Mouse (Mus musculus): ENCODE results near the gene Rasgrf1. TPM values are rescaled to one million over a fixed set of nuclear protein-coding genes. Genes with fewer than 3 reads are reported as not detected.

Gene Rasgrf1
- polyA plus RNA-seq, 1 experiment from 2014 or later, result 22.3 TPM

- Histone ChIP-seq H3K4me1 (ENCODE audit: control insufficient read depth, insufficient read depth, low read length) (no peaks in the 10 kb centered on the region), H3K9me3 (ENCODE audit: control insufficient read depth, low read length) (no peaks in the 10 kb centered on the region), H3K4me3 (ENCODE audit: low read depth, low read length) (no peak overlapping the region), H3K27ac (ENCODE audit: low read depth, low read length) (no peak overlapping the region), H3K27me3 (ENCODE audit: control insufficient read depth, insufficient read depth, low read length) (no peaks in the 10 kb centered on the region), H3K9ac (replicated peaks; ENCODE audit: low read depth, low read length) (no peak overlapping the region), H3K36me3 (ENCODE audit: control insufficient read depth, insufficient read depth, low read length) (no peaks in the 10 kb centered on the region), H3K4me2 (ENCODE audit: low read depth, low read length) (no peak overlapping the region)
- no peak for ATAC-seq (ENCODE audit: low read depth)
- 91% methylated on average over 3 of the region's 3 CpGs for WGBS
Observed at GRCm38 (mm10) chr9:89988053-89988452, 78.3 kb downstream of the Rasgrf1 start.

- 91% methylated on average over 10 of the region's 10 CpGs for WGBS
- H3K4me3 ChIP-seq (ENCODE audit: low read depth, low read length), result no peak overlapping the region
- no peaks in the 10 kb centered on the region for H3K36me3 ChIP-seq (ENCODE audit: control insufficient read depth, insufficient read depth, low read length)
- no peak overlapping the region for H3K27ac ChIP-seq (ENCODE audit: low read depth, low read length)
- H3K4me2 ChIP-seq (ENCODE audit: low read depth, low read length), result no peak overlapping the region
- ATAC-seq (ENCODE audit: low read depth), result no peak
- no peaks in the 10 kb centered on the region for H3K4me1 ChIP-seq (ENCODE audit: control insufficient read depth, insufficient read depth, low read length)
- no peaks in the 10 kb centered on the region for H3K9me3 ChIP-seq (ENCODE audit: control insufficient read depth, low read length)
- no peaks in the 10 kb centered on the region for H3K27me3 ChIP-seq (ENCODE audit: control insufficient read depth, insufficient read depth, low read length)
- H3K9ac ChIP-seq (replicated peaks; ENCODE audit: low read depth, low read length), result no peak overlapping the region
Observed at GRCm38 (mm10) chr9:89988811-89989528, 79.3 kb downstream of the Rasgrf1 start.

- WGBS, result 94% methylated on average over 3 of the region's 3 CpGs
- Histone ChIP-seq H3K9ac (replicated peaks; ENCODE audit: low read depth, low read length) (no peak overlapping the region), H3K27me3 (ENCODE audit: control insufficient read depth, insufficient read depth, low read length) (no peaks in the 10 kb centered on the region), H3K4me3 (ENCODE audit: low read depth, low read length) (no peak overlapping the region), H3K36me3 (ENCODE audit: control insufficient read depth, insufficient read depth, low read length) (no peaks in the 10 kb centered on the region), H3K4me1 (ENCODE audit: control insufficient read depth, insufficient read depth, low read length) (no peaks in the 10 kb centered on the region), H3K27ac (ENCODE audit: low read depth, low read length) (no peak overlapping the region), H3K4me2 (ENCODE audit: low read depth, low read length) (no peak overlapping the region), H3K9me3 (ENCODE audit: control insufficient read depth, low read length) (no peaks in the 10 kb centered on the region)
- ATAC-seq (ENCODE audit: low read depth), result no peak
Observed at GRCm38 (mm10) chr9:90006432-90006831, 96.7 kb downstream of the Rasgrf1 start.

GRCm38 (mm10) chr9:90007094-90007493 is 97.4 kb downstream of the Rasgrf1 start:
- no peak overlapping the region for H3K27ac ChIP-seq (ENCODE audit: low read depth, low read length)
- H3K4me1 ChIP-seq (ENCODE audit: control insufficient read depth, insufficient read depth, low read length), result no peaks in the 10 kb centered on the region
- no peak overlapping the region for H3K4me3 ChIP-seq (ENCODE audit: low read depth, low read length)
- no peaks in the 10 kb centered on the region for H3K36me3 ChIP-seq (ENCODE audit: control insufficient read depth, insufficient read depth, low read length)
- ATAC-seq (ENCODE audit: low read depth), result no peak
- no peaks in the 10 kb centered on the region for H3K9me3 ChIP-seq (ENCODE audit: control insufficient read depth, low read length)
- no peak overlapping the region for H3K4me2 ChIP-seq (ENCODE audit: low read depth, low read length)
- no peaks in the 10 kb centered on the region for H3K27me3 ChIP-seq (ENCODE audit: control insufficient read depth, insufficient read depth, low read length)
- no peak overlapping the region for H3K9ac ChIP-seq (replicated peaks; ENCODE audit: low read depth, low read length)
- 35% methylated on average over 2 of the region's 2 CpGs for WGBS

GRCm38 (mm10) chr9:90008138-90008537 is 98.4 kb downstream of the Rasgrf1 start:
- no peaks in the 10 kb centered on the region for H3K4me1 ChIP-seq (ENCODE audit: control insufficient read depth, insufficient read depth, low read length)
- H3K4me3 ChIP-seq (ENCODE audit: low read depth, low read length), result no peak overlapping the region
- H3K27me3 ChIP-seq (ENCODE audit: control insufficient read depth, insufficient read depth, low read length), result no peaks in the 10 kb centered on the region
- H3K9ac ChIP-seq (replicated peaks; ENCODE audit: low read depth, low read length), result no peak overlapping the region
- no peaks in the 10 kb centered on the region for H3K36me3 ChIP-seq (ENCODE audit: control insufficient read depth, insufficient read depth, low read length)
- 90% methylated on average over 6 of the region's 6 CpGs for WGBS
- no peak overlapping the region for H3K4me2 ChIP-seq (ENCODE audit: low read depth, low read length)
- no peak overlapping the region for H3K27ac ChIP-seq (ENCODE audit: low read depth, low read length)
- H3K9me3 ChIP-seq (ENCODE audit: control insufficient read depth, low read length), result no peaks in the 10 kb centered on the region
- no peak for ATAC-seq (ENCODE audit: low read depth)

- no peak for ATAC-seq (ENCODE audit: low read depth)
- H3K9me3 ChIP-seq (ENCODE audit: control insufficient read depth, low read length), result no peaks in the 10 kb centered on the region
- H3K4me3 ChIP-seq (ENCODE audit: low read depth, low read length), result no peak overlapping the region
- 62% methylated on average over 2 of the region's 2 CpGs for WGBS
- no peak overlapping the region for H3K9ac ChIP-seq (replicated peaks; ENCODE audit: low read depth, low read length)
- no peak overlapping the region for H3K4me2 ChIP-seq (ENCODE audit: low read depth, low read length)
- no peaks in the 10 kb centered on the region for H3K27me3 ChIP-seq (ENCODE audit: control insufficient read depth, insufficient read depth, low read length)
- H3K36me3 ChIP-seq (ENCODE audit: control insufficient read depth, insufficient read depth, low read length), result no peaks in the 10 kb centered on the region
- no peak overlapping the region for H3K27ac ChIP-seq (ENCODE audit: low read depth, low read length)
- no peaks in the 10 kb centered on the region for H3K4me1 ChIP-seq (ENCODE audit: control insufficient read depth, insufficient read depth, low read length)
Observed at GRCm38 (mm10) chr9:90011849-90012248, 102.1 kb downstream of the Rasgrf1 start.

GRCm38 (mm10) chr9:90014649-90015048 is 104.9 kb downstream of the Rasgrf1 start:
- whole genome bisulfite sequencing, result 87% methylated on average over 3 of the region's 3 CpGs
- no peak overlapping the region for H3K27ac ChIP-seq (ENCODE audit: low read depth, low read length)
- no peaks in the 10 kb centered on the region for H3K36me3 ChIP-seq (ENCODE audit: control insufficient read depth, insufficient read depth, low read length)
- no peak overlapping the region for H3K9ac ChIP-seq (replicated peaks; ENCODE audit: low read depth, low read length)
- no peaks in the 10 kb centered on the region for H3K9me3 ChIP-seq (ENCODE audit: control insufficient read depth, low read length)
- H3K27me3 ChIP-seq (ENCODE audit: control insufficient read depth, insufficient read depth, low read length), result no peaks in the 10 kb centered on the region
- no peak overlapping the region for H3K4me2 ChIP-seq (ENCODE audit: low read depth, low read length)
- no peak for ATAC-seq (ENCODE audit: low read depth)
- H3K4me3 ChIP-seq (ENCODE audit: low read depth, low read length), result no peak overlapping the region
- no peaks in the 10 kb centered on the region for H3K4me1 ChIP-seq (ENCODE audit: control insufficient read depth, insufficient read depth, low read length)

GRCm38 (mm10) chr9:90016204-90016603 is 106.5 kb downstream of the Rasgrf1 start:
- Histone ChIP-seq H3K36me3 (ENCODE audit: control insufficient read depth, insufficient read depth, low read length) (no peaks in the 10 kb centered on the region), H3K27me3 (ENCODE audit: control insufficient read depth, insufficient read depth, low read length) (no peaks in the 10 kb centered on the region), H3K27ac (ENCODE audit: low read depth, low read length) (no peak overlapping the region), H3K9me3 (ENCODE audit: control insufficient read depth, low read length) (no peaks in the 10 kb centered on the region), H3K4me1 (ENCODE audit: control insufficient read depth, insufficient read depth, low read length) (no peaks in the 10 kb centered on the region), H3K9ac (replicated peaks; ENCODE audit: low read depth, low read length) (no peak overlapping the region), H3K4me3 (ENCODE audit: low read depth, low read length) (no peak overlapping the region), H3K4me2 (ENCODE audit: low read depth, low read length) (no peak overlapping the region)
- 86% methylated on average over 6 of the region's 6 CpGs for WGBS
- ATAC-seq (ENCODE audit: low read depth), result no peak

- ATAC-seq (ENCODE audit: low read depth), result no peak
- Histone ChIP-seq H3K27ac (ENCODE audit: low read depth, low read length) (no peak overlapping the region), H3K4me1 (ENCODE audit: control insufficient read depth, insufficient read depth, low read length) (no peaks in the 10 kb centered on the region), H3K9me3 (ENCODE audit: control insufficient read depth, low read length) (no peaks in the 10 kb centered on the region), H3K4me3 (ENCODE audit: low read depth, low read length) (no peak overlapping the region), H3K4me2 (ENCODE audit: low read depth, low read length) (no peak overlapping the region), H3K27me3 (ENCODE audit: control insufficient read depth, insufficient read depth, low read length) (no peaks in the 10 kb centered on the region), H3K9ac (replicated peaks; ENCODE audit: low read depth, low read length) (no peak overlapping the region), H3K36me3 (ENCODE audit: control insufficient read depth, insufficient read depth, low read length) (no peaks in the 10 kb centered on the region)
- 83% methylated on average over 6 of the region's 6 CpGs for WGBS
Observed at GRCm38 (mm10) chr9:90020866-90021265, 111.2 kb downstream of the Rasgrf1 start.

All from neural tube, embryonic 14.5 days (tissue).